Mouse (Mus musculus): ENCODE data around the gene Adat3.

DNA sequence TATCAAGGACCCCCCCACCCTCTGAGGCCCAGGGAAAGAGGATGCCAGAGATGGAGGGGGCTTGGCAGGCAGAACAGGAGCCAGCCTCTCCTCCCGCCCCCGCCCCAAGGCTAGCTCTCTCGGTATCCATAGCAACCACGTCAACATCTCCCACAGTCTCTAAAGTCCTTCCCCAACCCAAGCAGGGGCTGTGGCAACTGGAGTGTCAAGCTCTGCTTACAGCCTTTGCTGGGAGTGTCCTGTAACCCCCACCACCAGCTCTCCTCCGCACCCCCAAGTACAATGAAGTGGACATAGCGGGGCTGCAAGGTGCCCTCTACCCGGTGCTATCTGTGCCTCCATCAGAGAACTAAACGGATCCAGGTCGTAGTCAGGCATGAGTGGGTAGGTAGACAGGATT lies 28.7 kb upstream of the Adat3 start:
- TF ChIP-seq CTCF (IDR thresholded peaks at IDR 0.05) (no peak), EP300 (IDR thresholded peaks at IDR 0.05) (no peak)

Measured in lung, postnatal 0 days (tissue).